13 mouse cellular contexts compared by ENCODE assay signal in the genomic region with DNA sequence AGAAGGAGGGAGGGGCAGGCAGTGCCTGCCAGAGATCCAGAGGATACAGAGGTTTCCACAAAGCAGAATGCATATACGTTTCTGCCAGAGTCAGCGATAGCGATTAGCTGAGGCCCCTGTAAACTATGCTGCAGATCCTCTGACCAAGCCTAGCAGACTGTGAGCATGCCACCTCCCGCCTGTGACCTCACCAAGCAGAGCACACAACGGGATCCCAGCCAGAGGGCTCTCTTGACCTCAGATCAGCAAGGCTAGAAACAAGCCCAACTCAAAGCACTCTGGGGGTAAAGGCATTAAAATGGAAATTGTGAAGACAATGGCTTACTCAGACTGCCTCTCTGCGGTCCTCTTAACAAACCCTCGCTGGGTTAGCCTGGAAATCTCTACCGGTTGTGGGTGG.
A peak's percentile ranks its signal among the peaks of the same experiment; 100 is the strongest.
DNase-seq lines count a peak whose midpoint lies in the region; ATAC-seq lines count a peak whose summit lies in the region.
"Had no signal": no experiment of that assay in that cellular context is flagged by ENCODE, and none has a peak within 500 bp of the region (broad histone marks: within the 10 kb centered on the region; RNA-seq: fewer than 3 reads in every experiment).

No protein-coding gene starts in this region.

- 0 out of 2 replicates have a peak overlapping the region, but pooled peaks have one; percentile 0 for H3K9ac ChIP-seq in hindbrain, embryonic 13.5 days
- H3K9ac ChIP-seq in midbrain, embryonic 15.5 days, result no peak overlapping the region
- no peak overlapping the region for H3K9ac ChIP-seq in kidney, embryonic 16.5 days (replicated peaks; ENCODE audit: low read length)
- H3K9ac ChIP-seq: kidney, embryonic 15.5 days; liver, embryonic 14.5 days had no signal

- no peak overlapping the region for H3K4me2 ChIP-seq in hindbrain, embryonic 13.5 days
- no peak overlapping the region for H3K4me2 ChIP-seq in midbrain, embryonic 15.5 days
- no peak overlapping the region for H3K4me2 ChIP-seq in kidney, embryonic 16.5 days (replicated peaks; ENCODE audit: low read depth, low read length)
- H3K4me2 ChIP-seq: kidney, embryonic 15.5 days had no signal

- H3K4me1 ChIP-seq in hindbrain, embryonic 13.5 days (replicated peaks), result peaks cover 32% of the 10 kb centered on the region
- peaks cover 16% of the 10 kb centered on the region for H3K4me1 ChIP-seq in midbrain, embryonic 15.5 days
- H3K4me1 ChIP-seq in kidney, embryonic 16.5 days (ENCODE audit: insufficient read depth, low read length), result no peaks in the 10 kb centered on the region
- H3K4me1 ChIP-seq: kidney, embryonic 15.5 days had no signal

- H3K36me3 ChIP-seq in hindbrain, embryonic 13.5 days, result no peaks in the 10 kb centered on the region
- H3K36me3 ChIP-seq in midbrain, embryonic 15.5 days (replicated peaks), result no peaks in the 10 kb centered on the region
- H3K36me3 ChIP-seq in kidney, embryonic 16.5 days (ENCODE audit: insufficient read depth, low read length), result no peaks in the 10 kb centered on the region
- H3K36me3 ChIP-seq: kidney, embryonic 15.5 days; limb, embryonic 10.5 days had no signal

- peak; percentile 93 for DNase-seq in ES-CJ7 (ENCODE audit: low read depth, low spot score)
- peak; percentile 5 for DNase-seq in Muller cell, postnatal 12 days (ENCODE audit: inconsistent ontology term)
- no peak for DNase-seq in thymus, postnatal 4 days
- DNase-seq in left cerebral cortex, postnatal 25 days (ENCODE audit: low spot score in 2 of 2), result no peak
- DNase-seq: adrenal gland, postnatal 25 days; layer of hippocampus, adult 9-11 months; lung, postnatal 10 days had no signal

- peak overlapping the region; percentile 79 for H3K27ac ChIP-seq in hindbrain, embryonic 13.5 days
- peak overlapping the region; percentile 13; the same call in 1 of the 2 replicates for H3K27ac ChIP-seq in midbrain, embryonic 15.5 days
- no peak overlapping the region for H3K27ac ChIP-seq in kidney, embryonic 16.5 days (ENCODE audit: low read length)
- H3K27ac ChIP-seq: kidney, embryonic 15.5 days; limb, embryonic 10.5 days; liver, embryonic 14.5 days had no signal

- H3K27me3 ChIP-seq in hindbrain, embryonic 13.5 days, result 0 out of 2 replicates have a peak, but pooled peaks cover 3% of the 10 kb centered on the region
- no peaks in the 10 kb centered on the region for H3K27me3 ChIP-seq in midbrain, embryonic 15.5 days (replicated peaks)
- no peaks in the 10 kb centered on the region for H3K27me3 ChIP-seq in kidney, embryonic 16.5 days (ENCODE audit: insufficient read depth, low read length)

- intact Hi-C loops in left cerebral cortex, postnatal 25 days (cut with DNase I), result no loop called here

- no peaks in the 10 kb centered on the region for H3K9me3 ChIP-seq in hindbrain, embryonic 13.5 days
- no peaks in the 10 kb centered on the region for H3K9me3 ChIP-seq in midbrain, embryonic 15.5 days
- no peaks in the 10 kb centered on the region for H3K9me3 ChIP-seq in kidney, embryonic 16.5 days (ENCODE audit: low read length)
- H3K9me3 ChIP-seq: kidney, embryonic 15.5 days; limb, embryonic 10.5 days had no signal

- H3K4me3 ChIP-seq in hindbrain, embryonic 13.5 days, result no peak overlapping the region
- no peak overlapping the region for H3K4me3 ChIP-seq in midbrain, embryonic 15.5 days
- no peak overlapping the region for H3K4me3 ChIP-seq in kidney, embryonic 16.5 days (ENCODE audit: low read length)
- H3K4me3 ChIP-seq: kidney, embryonic 15.5 days; limb, embryonic 10.5 days had no signal

- 2% methylated on average over 8 of the region's 8 CpGs for WGBS in hindbrain, embryonic 13.5 days
- WGBS in midbrain, embryonic 15.5 days, result 4% methylated on average over 8 of the region's 8 CpGs
- 6% methylated on average over 8 of the region's 8 CpGs for WGBS in kidney, embryonic 16.5 days

- no peak for ATAC-seq in hindbrain, embryonic 13.5 days (ENCODE audit: low FRiP score)
- ATAC-seq in midbrain, embryonic 15.5 days (replicated peaks), result no peak
- no peak for ATAC-seq in kidney, embryonic 16.5 days (ENCODE audit: low FRiP score, low TSS enrichment)

Comparison
In these comparisons a context has a peak if more than half of its experiments do, and no peak if none do; other contexts are left out.
1. DNase-seq: peak in ES-CJ7 (single experiment) and Muller cell, postnatal 12 days (single experiment); none in thymus, postnatal 4 days (single experiment) and left cerebral cortex, postnatal 25 days (0 of 2).